Mouse (Mus musculus) neural tube, embryonic 12.5 days (tissue): ENCODE measurements around the gene Axl. TPM values are rescaled to one million over a fixed set of nuclear protein-coding genes. Genes with fewer than 3 reads are reported as not detected.

Experiments used
- ATAC-seq: fragments of 200-750 bp; cut with Nextera tagmentation; 2 replicates; pipeline ENCODE4 v1.8.0; 2017; ENCODE audit warnings: low read depth, mild to moderate bottlenecking, moderate TSS enrichment, moderate library complexity; ENCODE audit not compliant: low FRiP score
- H3K27ac ChIP-seq: fragments of 300-500 bp; sonication (generic); 2 replicates; pipeline ENCODE4 v1.5.1; 2016
- H3K27me3 ChIP-seq: fragments of 300-500 bp; sonication (generic); replicated peaks from 2 replicates; pipeline ENCODE4 v1.6.1; 2016; ENCODE audit warnings: mild to moderate bottlenecking
- H3K36me3 ChIP-seq: fragments of 300-500 bp; sonication (generic); 2 replicates; pipeline ENCODE4 v1.6.1; 2016; ENCODE audit warnings: mild to moderate bottlenecking
- H3K4me1 ChIP-seq: fragments of 300-500 bp; sonication (generic); 2 replicates; pipeline ENCODE4 v1.6.1; 2016
- H3K4me2 ChIP-seq: fragments of 300-500 bp; sonication (generic); replicated peaks from 2 replicates; pipeline ENCODE4 v1.6.1; 2016; ENCODE audit warnings: mild to moderate bottlenecking
- H3K4me3 ChIP-seq: fragments of 300-500 bp; sonication (generic); 2 replicates; pipeline ENCODE4 v1.5.1; 2016
- H3K9ac ChIP-seq: fragments of 300-500 bp; sonication (generic); 2 replicates; pipeline ENCODE4 v1.6.1; 2016; ENCODE audit warnings: mild to moderate bottlenecking
- H3K9me3 ChIP-seq: fragments of 300-500 bp; sonication (generic); 2 replicates; pipeline ENCODE4 v1.6.1; 2016; ENCODE audit warnings: mild to moderate bottlenecking
- WGBS: fragments of 180-500 bp; shearing (Covaris S2); methylation state at CpG from one replicate; pipeline ENCODE4 v1.1.7; 2016; 5-methylcytosine and 5-hydroxymethylcytosine counted together
- polyA plus RNA-seq: library from polyadenylated mRNA; unstranded; fragments of >200 nt; fragmentation: Nextera tagmentation; extraction: Ambion mirVana; gene quantifications from 2 replicates; pipeline ENCODE4 v1.2.1, GENCODE M21; 2016

The Axl gene
- polyA plus RNA-seq, 1 experiment from 2014 or later: 33.0 TPM

DNA sequence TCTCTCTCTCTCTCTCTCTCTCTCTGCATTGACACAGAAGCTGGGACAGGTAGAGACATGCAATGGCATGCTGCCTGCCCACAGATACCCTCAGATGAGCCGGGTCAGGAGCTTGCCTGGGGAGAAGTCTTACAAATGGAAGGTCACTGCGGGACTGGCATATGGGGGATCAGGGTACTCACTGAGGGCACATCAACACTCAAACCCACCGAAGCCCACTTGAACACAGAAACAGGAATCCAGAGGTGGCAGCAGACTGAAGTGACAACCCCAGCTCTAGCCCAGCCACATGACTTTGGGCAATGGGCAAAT, 580 bp upstream of the Axl start:
- ATAC-seq: no peak
- H3K4me3 ChIP-seq: peak overlapping the region; percentile 46; the same call in 1 of the 2 replicates
- 0 out of 2 replicates have a peak, but pooled peaks cover 3% of the 10 kb centered on the region for H3K27me3 ChIP-seq
- 45% methylated on average over 3 of the region's 3 CpGs for WGBS
- H3K27ac ChIP-seq: no peak overlapping the region
- peaks cover 19% of the 10 kb centered on the region for H3K4me1 ChIP-seq
- no peaks in the 10 kb centered on the region for H3K36me3 ChIP-seq
- no peaks in the 10 kb centered on the region for H3K9me3 ChIP-seq
- no peak overlapping the region; the same call in 1 of the 2 replicates for H3K9ac ChIP-seq
- H3K4me2 ChIP-seq: peak overlapping the region; percentile 79

- H3K9me3 ChIP-seq: no peaks in the 10 kb centered on the region
- H3K27me3 ChIP-seq: 0 out of 2 replicates have a peak, but pooled peaks cover 3% of the 10 kb centered on the region
- no peaks in the 10 kb centered on the region for H3K36me3 ChIP-seq
- H3K4me3 ChIP-seq: peak overlapping the region; percentile 46
- H3K4me1 ChIP-seq: peaks cover 19% of the 10 kb centered on the region
- 27% methylated on average over 9 of the region's 9 CpGs for WGBS
- peak; percentile 10; the same call in 1 of the 2 replicates for ATAC-seq
- H3K9ac ChIP-seq: peak overlapping the region; percentile 57
- H3K27ac ChIP-seq: no peak overlapping the region
- peak overlapping the region; percentile 79 for H3K4me2 ChIP-seq
These were observed 867 bp downstream of the Axl start for GRCm38 (mm10) chr7:25787456-25788219.

DNA sequence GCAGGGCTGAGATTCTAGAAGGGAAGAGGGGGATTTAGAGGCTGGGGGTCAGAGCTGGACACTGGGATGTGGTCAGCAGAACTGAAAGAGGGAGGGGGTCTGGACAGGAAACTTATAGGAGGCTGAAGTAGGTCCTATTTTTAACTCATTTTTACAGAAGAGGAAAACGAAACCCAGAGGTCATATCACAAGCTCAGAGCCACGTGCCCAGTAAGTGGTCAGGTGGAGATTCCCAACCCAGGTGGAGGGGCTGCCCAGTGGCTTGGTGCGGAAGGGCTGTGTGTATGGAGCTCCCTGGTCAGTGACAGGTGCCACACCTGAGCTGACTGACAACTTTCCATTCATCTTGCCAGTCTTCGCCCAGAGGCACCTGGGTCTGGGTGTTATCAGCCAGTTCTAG, 1.5 kb downstream of the Axl start:
- Histone ChIP-seq H3K36me3 (no peaks in the 10 kb centered on the region), H3K4me2 (peak overlapping the region; percentile 79), H3K27me3 (0 out of 2 replicates have a peak, but pooled peaks cover 3% of the 10 kb centered on the region), H3K27ac (no peak overlapping the region), H3K4me1 (peaks cover 21% of the 10 kb centered on the region), H3K4me3 (no peak overlapping the region), H3K9me3 (no peaks in the 10 kb centered on the region), H3K9ac (0 out of 2 replicates have a peak overlapping the region, but pooled peaks have one; percentile 57)
- WGBS: 78% methylated on average over 4 of the region's 4 CpGs
- ATAC-seq: no peak

DNA sequence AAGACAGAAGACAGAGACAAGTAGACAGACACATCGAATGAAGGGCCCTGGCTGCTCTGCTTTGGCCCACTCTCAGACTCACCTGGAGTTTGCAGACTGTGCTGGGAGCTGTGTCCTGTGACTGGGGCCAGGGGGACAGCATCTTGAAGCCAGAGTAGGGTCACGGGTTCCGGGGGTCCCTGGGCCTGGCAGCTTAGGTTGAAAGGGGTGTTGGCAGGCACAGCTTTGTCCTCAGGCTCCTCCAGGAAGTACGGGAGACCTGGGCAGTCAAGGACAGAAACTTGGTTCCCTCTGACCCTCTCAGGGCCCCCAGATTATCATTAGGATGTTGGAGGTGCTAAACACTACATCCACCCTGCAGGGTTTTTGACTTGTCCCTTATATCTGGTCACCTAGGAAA, 2.8 kb downstream of the Axl start:
- 87% methylated on average over 4 of the region's 4 CpGs for WGBS
- peaks cover 29% of the 10 kb centered on the region for H3K4me1 ChIP-seq
- H3K27ac ChIP-seq: no peak overlapping the region
- 0 out of 2 replicates have a peak, but pooled peaks cover 3% of the 10 kb centered on the region for H3K27me3 ChIP-seq
- H3K4me3 ChIP-seq: no peak overlapping the region
- no peaks in the 10 kb centered on the region for H3K36me3 ChIP-seq
- H3K9me3 ChIP-seq: no peaks in the 10 kb centered on the region
- no peak overlapping the region for H3K9ac ChIP-seq
- ATAC-seq: no peak
- no peak overlapping the region for H3K4me2 ChIP-seq

DNA sequence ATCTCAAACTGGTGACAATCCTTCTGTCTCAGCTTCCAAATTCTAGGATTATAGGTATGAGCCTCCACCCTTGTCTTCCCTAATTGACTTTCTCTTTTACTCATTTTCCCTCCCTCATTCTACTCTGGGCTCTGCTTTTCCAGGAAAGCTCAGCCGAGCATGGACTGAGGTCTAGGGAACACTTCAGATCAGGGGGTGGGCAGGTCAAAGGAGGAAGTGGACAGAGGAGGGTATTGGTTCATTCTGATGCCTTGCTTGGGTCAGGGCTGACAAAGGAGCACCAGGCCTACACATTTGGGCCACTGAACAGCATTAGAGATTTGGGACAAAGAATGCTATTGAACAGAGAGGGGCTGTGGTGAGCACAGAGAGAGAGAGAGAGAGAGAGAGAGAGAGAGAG, 3.7 kb downstream of the Axl start:
- Histone ChIP-seq H3K9me3 (no peaks in the 10 kb centered on the region), H3K27ac (no peak overlapping the region), H3K4me2 (no peak overlapping the region), H3K4me3 (no peak overlapping the region), H3K36me3 (no peaks in the 10 kb centered on the region), H3K9ac (no peak overlapping the region), H3K27me3 (0 out of 2 replicates have a peak, but pooled peaks cover 3% of the 10 kb centered on the region), H3K4me1 (peaks cover 29% of the 10 kb centered on the region)
- WGBS: 59% methylated on average over 1 of the region's 1 CpGs
- no peak for ATAC-seq

DNA sequence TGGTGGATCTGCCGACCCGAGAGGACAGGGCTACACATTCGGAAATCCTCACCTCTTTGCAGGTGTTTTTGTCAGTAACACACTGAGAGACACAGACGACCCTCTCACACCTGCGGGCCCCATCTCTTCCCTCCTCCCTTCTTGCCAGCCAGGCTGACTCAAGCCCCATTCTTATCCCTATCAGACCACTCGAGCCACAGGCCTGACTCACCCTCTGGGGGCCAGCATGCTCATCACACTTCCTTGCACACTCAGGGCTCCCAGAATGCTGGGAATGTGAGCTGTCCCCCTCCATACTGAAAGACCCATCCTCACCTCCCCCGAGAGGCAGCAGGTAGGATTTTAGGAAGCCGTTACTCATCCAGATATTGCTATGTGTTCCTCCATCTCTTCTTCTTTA, 4.8 kb downstream of the Axl start:
- Histone ChIP-seq H3K4me2 (no peak overlapping the region), H3K4me3 (no peak overlapping the region), H3K36me3 (no peaks in the 10 kb centered on the region), H3K4me1 (peaks cover 25% of the 10 kb centered on the region), H3K9ac (no peak overlapping the region), H3K9me3 (no peaks in the 10 kb centered on the region), H3K27ac (no peak overlapping the region), H3K27me3 (0 out of 2 replicates have a peak, but pooled peaks cover 3% of the 10 kb centered on the region)
- ATAC-seq: no peak
- WGBS: 67% methylated on average over 8 of the region's 8 CpGs

DNA sequence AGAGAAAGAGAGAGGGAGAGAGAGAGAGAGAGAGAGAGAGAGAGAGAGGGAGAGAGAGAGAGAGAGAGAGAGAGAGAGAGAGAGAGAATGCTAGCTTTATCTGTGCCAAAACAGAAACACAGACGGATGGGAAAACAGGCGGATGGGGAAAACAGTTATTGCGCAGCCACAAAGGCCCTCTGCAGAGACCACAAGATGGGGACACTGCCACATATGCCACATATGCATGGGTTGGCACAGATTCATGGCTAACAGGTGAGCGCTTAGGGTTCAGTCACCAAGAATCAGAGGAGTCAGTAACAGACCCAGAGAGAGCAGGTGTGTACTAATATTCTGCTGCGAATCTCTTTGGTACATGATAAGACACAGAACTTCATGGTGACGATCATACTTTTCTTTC, 5.8 kb downstream of the Axl start:
- H3K4me1 ChIP-seq: peaks cover 16% of the 10 kb centered on the region
- no peak overlapping the region for H3K9ac ChIP-seq
- 92% methylated on average over 6 of the region's 6 CpGs for WGBS

DNA sequence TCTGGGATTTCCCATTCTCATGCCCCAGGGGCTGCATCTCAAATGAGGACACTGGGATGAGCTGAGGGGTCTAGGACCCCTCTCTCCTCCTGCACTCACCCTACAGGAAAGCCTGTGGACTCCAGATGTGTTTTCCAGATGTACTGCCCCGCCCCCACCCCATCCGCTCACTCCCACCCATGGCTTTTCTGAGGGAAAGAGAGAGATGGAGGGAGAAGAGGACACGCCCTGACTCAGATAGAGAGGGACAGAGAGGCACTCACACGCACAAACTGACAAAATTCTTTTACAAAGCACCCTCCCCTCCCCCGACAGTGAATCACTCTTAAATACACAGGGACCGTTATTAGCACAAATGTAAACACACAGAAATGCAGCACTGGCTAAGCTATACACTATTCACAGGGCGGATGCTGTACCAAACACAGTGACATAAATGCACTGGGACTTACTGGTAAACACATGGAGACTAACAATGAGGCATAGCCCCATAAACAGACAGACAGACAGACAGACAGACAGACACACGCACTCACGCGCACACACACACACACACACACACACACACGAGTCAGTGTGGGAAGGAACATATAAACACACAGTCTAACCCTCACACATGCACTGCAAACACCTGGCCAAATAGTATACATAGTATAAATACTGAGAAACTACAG, 6.4 kb downstream of the Axl start:
- Histone ChIP-seq H3K27me3 (no peaks in the 10 kb centered on the region), H3K4me3 (peak overlapping the region; percentile 31), H3K4me1 (peaks cover 10% of the 10 kb centered on the region), H3K9ac (peak overlapping the region; percentile 57; the same call in 1 of the 2 replicates), H3K9me3 (no peaks in the 10 kb centered on the region), H3K36me3 (peaks cover 7% of the 10 kb centered on the region; the same call in 1 of the 2 replicates), H3K4me2 (peak overlapping the region; percentile 70), H3K27ac (no peak overlapping the region)
- ATAC-seq: peak; percentile 64
- 52% methylated on average over 11 of the region's 11 CpGs for WGBS

More for the DNA sequence above, 5.8 kb downstream of the Axl start:
- H3K27ac ChIP-seq: no peak overlapping the region
- H3K27me3 ChIP-seq: 0 out of 2 replicates have a peak, but pooled peaks cover 3% of the 10 kb centered on the region
- no peak overlapping the region for H3K4me3 ChIP-seq
- H3K36me3 ChIP-seq: peaks cover 7% of the 10 kb centered on the region; the same call in 1 of the 2 replicates
- ATAC-seq: no peak
- H3K9me3 ChIP-seq: no peaks in the 10 kb centered on the region
- H3K4me2 ChIP-seq: no peak overlapping the region

DNA sequence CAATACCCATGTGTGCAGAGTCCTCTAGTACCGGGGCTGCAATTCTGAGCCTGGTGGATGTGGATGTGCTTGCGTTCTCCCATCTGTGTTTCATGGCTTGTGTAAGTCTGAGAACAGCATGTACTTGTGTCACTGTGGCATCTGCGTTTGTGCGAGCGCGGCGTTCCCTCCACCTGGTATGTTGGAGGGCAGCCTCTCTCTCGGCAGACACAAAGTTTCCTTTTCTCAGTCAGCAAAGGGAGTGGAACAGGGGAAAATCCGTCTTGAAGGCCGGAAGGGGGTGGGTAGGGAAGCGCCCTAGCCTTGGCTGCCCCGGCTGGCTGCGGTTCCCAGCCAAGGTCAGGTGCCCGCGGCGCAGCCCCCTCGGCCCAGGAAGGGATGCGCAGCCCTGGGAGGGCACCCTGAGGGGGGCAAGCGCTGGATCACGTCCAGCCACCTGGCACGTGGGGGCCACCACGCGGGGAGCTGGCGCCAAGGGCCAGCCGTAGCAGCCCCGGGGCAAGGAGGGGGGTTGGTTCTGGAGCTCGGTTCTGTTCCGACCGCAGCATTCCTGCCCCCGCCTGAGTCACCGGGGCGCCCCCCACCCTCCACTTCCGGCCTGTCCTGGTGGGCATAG, 7.1 kb downstream of the Axl start:
- Histone ChIP-seq H3K4me3 (peak overlapping the region; percentile 31), H3K27me3 (no peaks in the 10 kb centered on the region), H3K9me3 (no peaks in the 10 kb centered on the region), H3K9ac (peak overlapping the region; percentile 57), H3K27ac (no peak overlapping the region), H3K36me3 (peaks cover 7% of the 10 kb centered on the region; the same call in 1 of the 2 replicates), H3K4me2 (peak overlapping the region; percentile 70), H3K4me1 (peaks cover 10% of the 10 kb centered on the region)
- peak; percentile 27; the same call in 1 of the 2 replicates for ATAC-seq
- WGBS: 14% methylated on average over 33 of the region's 33 CpGs

GRCm38 (mm10) chr7:25780753-25781152, 7.8 kb downstream of the Axl start:
- Histone ChIP-seq H3K36me3 (peaks cover 7% of the 10 kb centered on the region; the same call in 1 of the 2 replicates), H3K4me1 (peaks cover 10% of the 10 kb centered on the region), H3K9ac (no peak overlapping the region), H3K9me3 (no peaks in the 10 kb centered on the region), H3K27me3 (no peaks in the 10 kb centered on the region), H3K4me3 (no peak overlapping the region), H3K4me2 (no peak overlapping the region), H3K27ac (no peak overlapping the region)
- no peak for ATAC-seq
- WGBS: 62% methylated on average over 4 of the region's 4 CpGs

DNA sequence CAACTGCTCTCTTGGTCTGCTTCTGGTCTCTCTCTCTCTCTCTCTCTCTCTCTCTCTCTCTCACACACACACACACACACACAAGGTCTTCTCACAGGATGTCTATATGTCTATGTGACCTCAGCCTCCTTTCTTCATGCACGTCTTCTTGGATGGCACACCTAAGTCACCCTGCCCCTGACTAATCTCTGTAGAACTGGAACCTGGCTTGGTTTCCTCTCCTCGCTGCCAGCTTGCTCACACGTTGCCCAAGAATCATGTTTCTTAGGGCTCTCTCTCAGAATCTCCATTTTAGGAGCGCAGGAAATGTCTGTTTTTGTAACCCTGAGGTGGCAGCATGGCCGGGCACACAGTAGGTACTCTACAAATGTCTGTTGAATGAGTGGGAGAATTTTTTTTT, 8.5 kb downstream of the Axl start:
- WGBS: 86% methylated on average over 5 of the region's 5 CpGs
- H3K4me1 ChIP-seq: peaks cover 10% of the 10 kb centered on the region

DNA sequence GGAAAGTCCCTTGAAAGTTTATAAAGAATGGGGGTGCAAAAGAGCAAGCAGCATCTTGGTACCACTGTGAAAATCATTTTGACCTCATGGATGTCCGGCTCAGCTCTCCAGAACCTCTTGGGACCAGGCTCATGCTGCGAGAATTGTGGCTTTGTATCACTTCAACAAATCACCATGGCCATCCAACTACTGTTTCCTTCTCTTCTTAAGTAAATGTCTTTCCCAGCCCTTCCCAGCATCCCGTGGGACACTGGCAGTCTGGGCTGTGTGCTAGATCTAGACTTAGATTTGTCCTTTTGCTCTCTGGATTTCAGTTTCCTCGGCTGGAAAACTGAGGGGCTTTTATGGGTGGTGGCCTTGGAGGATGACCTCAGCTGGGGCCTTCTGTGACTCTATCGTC, 20.3 kb downstream of the Axl start:
- Histone ChIP-seq H3K9ac (no peak overlapping the region), H3K9me3 (no peaks in the 10 kb centered on the region), H3K4me1 (no peaks in the 10 kb centered on the region), H3K36me3 (peaks cover 9% of the 10 kb centered on the region), H3K4me3 (no peak overlapping the region), H3K27ac (no peak overlapping the region), H3K4me2 (no peak overlapping the region), H3K27me3 (no peaks in the 10 kb centered on the region)
- no peak for ATAC-seq
- 82% methylated on average over 5 of the region's 5 CpGs for WGBS

More for the DNA sequence above, 8.5 kb downstream of the Axl start:
- ATAC-seq: no peak
- H3K27ac ChIP-seq: no peak overlapping the region
- H3K9ac ChIP-seq: no peak overlapping the region
- H3K4me3 ChIP-seq: no peak overlapping the region
- H3K36me3 ChIP-seq: peaks cover 7% of the 10 kb centered on the region; the same call in 1 of the 2 replicates
- H3K9me3 ChIP-seq: no peaks in the 10 kb centered on the region
- no peak overlapping the region for H3K4me2 ChIP-seq
- H3K27me3 ChIP-seq: no peaks in the 10 kb centered on the region
